Mouse (Mus musculus) embryonic facial prominence, embryonic 11.5 days (tissue): Measurements from ENCODE around the gene Hps4. TPM values are rescaled to one million over a fixed set of nuclear protein-coding genes. Genes with fewer than 3 reads are reported as not detected.
A peak's percentile ranks its signal among the peaks of the same experiment; 100 is the strongest.

Source experiments
- ATAC-seq: fragments of 200-750 bp; cut with Nextera tagmentation; replicated peaks from 2 replicates; pipeline ENCODE4 v1.8.0; 2017; ENCODE audit warnings: low read depth; ENCODE audit not compliant: insufficient number of reproducible peaks, low FRiP score, low TSS enrichment
- DNase-seq: peaks from one replicate; pipeline ENCODE4 v3.0.0-alpha.2; 2015; ENCODE audit warnings: low spot score
- H3K27ac ChIP-seq: fragments of 300-500 bp; sonication (generic); replicated peaks from 2 replicates; pipeline ENCODE4 v1.5.1; 2014; ENCODE audit warnings: mild to moderate bottlenecking, low read depth, low read length, control low read depth
- H3K27me3 ChIP-seq: fragments of 300-500 bp; sonication (generic); 2 replicates; pipeline ENCODE4 v1.6.1; 2014; ENCODE audit warnings: mild to moderate bottlenecking, low read length, moderate library complexity, mixed read lengths; ENCODE audit not compliant: control insufficient read depth, insufficient read depth
- H3K36me3 ChIP-seq: fragments of 300-500 bp; sonication (generic); replicated peaks from 2 replicates; pipeline ENCODE4 v1.6.1; 2014; ENCODE audit warnings: low read depth, mild to moderate bottlenecking, low read length, moderate library complexity, mixed read lengths; ENCODE audit not compliant: control insufficient read depth, insufficient read depth
- H3K4me1 ChIP-seq: fragments of 300-500 bp; sonication (generic); 2 replicates; pipeline ENCODE4 v1.6.1; 2014; ENCODE audit warnings: low read length, mixed read lengths; ENCODE audit not compliant: control insufficient read depth, insufficient read depth
- H3K4me2 ChIP-seq: fragments of 300-500 bp; sonication (generic); 2 replicates; pipeline ENCODE4 v1.6.1; 2014; ENCODE audit warnings: low read depth, mild to moderate bottlenecking, control low read depth, low read length, moderate library complexity
- H3K4me3 ChIP-seq: fragments of 300-500 bp; sonication (generic); 2 replicates; pipeline ENCODE4 v1.5.1; 2014; ENCODE audit warnings: low read depth, low read length, control low read depth
- H3K9ac ChIP-seq: fragments of 300-500 bp; sonication (generic); replicated peaks from 2 replicates; pipeline ENCODE4 v1.6.1; 2014; ENCODE audit warnings: mild to moderate bottlenecking, control low read depth, low read length
- H3K9me3 ChIP-seq: fragments of 300-500 bp; sonication (generic); replicated peaks from 2 replicates; pipeline ENCODE4 v1.6.1; 2016; ENCODE audit warnings: mild to moderate bottlenecking, low read length, inconsistent platforms, mixed read lengths; ENCODE audit not compliant: control insufficient read depth
- WGBS: fragments of 180-500 bp; shearing (Covaris S2); extraction: QIAGEN DNeasy Blood & Tissue Kit; methylation state at CpG from one replicate; pipeline ENCODE4 v1.1.7; 2014; 5-methylcytosine and 5-hydroxymethylcytosine counted together
- polyA plus RNA-seq: library from polyadenylated mRNA; unstranded; fragments of >200 nt; fragmentation: Nextera tagmentation; extraction: Ambion mirVana; gene quantifications from 2 replicates; pipeline ENCODE4 v1.2.1, GENCODE M21; 2014

The Hps4 gene
- polyA plus RNA-seq, 1 experiment from 2014 or later: 28.6 TPM

- H3K4me2 ChIP-seq: no peak overlapping the region
- H3K27me3 ChIP-seq: no peaks in the 10 kb centered on the region
- no peak overlapping the region for H3K9ac ChIP-seq
- H3K4me3 ChIP-seq: no peak overlapping the region
- H3K9me3 ChIP-seq: no peaks in the 10 kb centered on the region
- no peaks in the 10 kb centered on the region; the same call in 1 of the 2 replicates for H3K36me3 ChIP-seq
- DNase-seq (no peak), ATAC-seq (no peak; the same call in 1 of the 2 replicates)
- whole genome bisulfite sequencing: 81% methylated on average over 2 of the region's 2 CpGs
- no peaks in the 10 kb centered on the region for H3K4me1 ChIP-seq
- H3K27ac ChIP-seq: no peak overlapping the region
Measured at GRCm38 (mm10) chr5:112385973-112386372, 43.1 kb downstream of the Hps4 start.

- no peak overlapping the region for H3K9ac ChIP-seq
- no peaks in the 10 kb centered on the region for H3K9me3 ChIP-seq
- ATAC-seq (no peak), DNase-seq (no peak)
- H3K4me3 ChIP-seq: no peak overlapping the region
- no peak overlapping the region for H3K27ac ChIP-seq
- no peaks in the 10 kb centered on the region; the same call in 1 of the 2 replicates for H3K36me3 ChIP-seq
- 82% methylated on average over 9 of the region's 9 CpGs for WGBS
- H3K27me3 ChIP-seq: no peaks in the 10 kb centered on the region
- H3K4me2 ChIP-seq: no peak overlapping the region
- peaks cover 4% of the 10 kb centered on the region for H3K4me1 ChIP-seq
Measured at GRCm38 (mm10) chr5:112389352-112389751, 46.5 kb downstream of the Hps4 start.

- Histone ChIP-seq H3K27me3 (no peaks in the 10 kb centered on the region), H3K4me2 (no peak overlapping the region), H3K4me3 (no peak overlapping the region), H3K9me3 (no peaks in the 10 kb centered on the region), H3K4me1 (peaks cover 4% of the 10 kb centered on the region), H3K27ac (no peak overlapping the region), H3K9ac (no peak overlapping the region), H3K36me3 (no peaks in the 10 kb centered on the region; the same call in 1 of the 2 replicates)
- DNase-seq: no peak
- ATAC-seq: no peak
- WGBS: 49% methylated on average over 16 of the region's 16 CpGs
Measured at GRCm38 (mm10) chr5:112391002-112391401, 48.1 kb downstream of the Hps4 start.

- H3K9ac ChIP-seq: no peak overlapping the region
- 67% methylated on average over 27 of the region's 27 CpGs for WGBS
- H3K27ac ChIP-seq: no peak overlapping the region
- H3K36me3 ChIP-seq: no peaks in the 10 kb centered on the region; the same call in 1 of the 2 replicates
- no peak for ATAC-seq
- no peaks in the 10 kb centered on the region for H3K9me3 ChIP-seq
- H3K4me2 ChIP-seq: no peak overlapping the region
- no peak overlapping the region for H3K4me3 ChIP-seq
- H3K4me1 ChIP-seq: peaks cover 4% of the 10 kb centered on the region
- no peaks in the 10 kb centered on the region for H3K27me3 ChIP-seq
- DNase-seq: no peak
Measured at GRCm38 (mm10) chr5:112391676-112392323, 48.9 kb downstream of the Hps4 start.

GRCm38 (mm10) chr5:112393741-112394414, 51.0 kb downstream of the Hps4 start:
- H3K4me2 ChIP-seq: peak overlapping the region; percentile 87
- peaks cover 4% of the 10 kb centered on the region for H3K4me1 ChIP-seq
- DNase-seq (no peak), ATAC-seq (peak; percentile 12; the same call in 1 of the 2 replicates)
- H3K27ac ChIP-seq: no peak overlapping the region
- no peaks in the 10 kb centered on the region for H3K9me3 ChIP-seq
- 9% methylated on average over 18 of the region's 18 CpGs for WGBS
- H3K9ac ChIP-seq: peak overlapping the region; percentile 77
- H3K4me3 ChIP-seq: peak overlapping the region; percentile 56
- no peaks in the 10 kb centered on the region for H3K27me3 ChIP-seq
- no peaks in the 10 kb centered on the region; the same call in 1 of the 2 replicates for H3K36me3 ChIP-seq

GRCm38 (mm10) chr5:112394415-112394763, 51.5 kb downstream of the Hps4 start:
- ATAC-seq: peak; percentile 84
- Histone ChIP-seq H3K4me2 (peak overlapping the region; percentile 87), H3K27ac (no peak overlapping the region), H3K9me3 (no peaks in the 10 kb centered on the region), H3K36me3 (no peaks in the 10 kb centered on the region; the same call in 1 of the 2 replicates), H3K27me3 (no peaks in the 10 kb centered on the region), H3K9ac (peak overlapping the region; percentile 77), H3K4me3 (peak overlapping the region; percentile 56), H3K4me1 (peaks cover 4% of the 10 kb centered on the region)
- DNase-seq: no peak
- WGBS: under 1% methylated on average over 21 of the region's 28 CpGs

- DNase-seq: peak; percentile 91
- peak within 1 kb of the TSS; percentile 56 for H3K4me3 ChIP-seq
- H3K27me3 ChIP-seq: no peaks in the 10 kb centered on the region
- peaks cover 4% of the 10 kb centered on the region for H3K4me1 ChIP-seq
- H3K9ac ChIP-seq: peak within 1 kb of the TSS; percentile 77
- peak within 1 kb of the TSS; percentile 87 for H3K4me2 ChIP-seq
- H3K27ac ChIP-seq: peak within 1 kb of the TSS; percentile 67
- no peaks in the 10 kb centered on the region; the same call in 1 of the 2 replicates for H3K36me3 ChIP-seq
- no peaks in the 10 kb centered on the region for H3K9me3 ChIP-seq
- peak; percentile 82 for ATAC-seq
- 3% methylated on average over 23 of the region's 67 CpGs for WGBS
Measured at GRCm38 (mm10) chr5:112394779-112395443, 52.0 kb downstream of the Hps4 start, which contains the start of gene Asphd2. Gene Asphd2 (minus strand): TSS chr5:112394866.
